ENCODE assay signal across 18 mouse cellular contexts in genomic region chr4:57771558-57772219, GRCm38 (mm10). TPM values are rescaled to one million over a fixed set of nuclear protein-coding genes. Genes with fewer than 3 reads are reported as not detected.
DNase-seq lines count a peak whose midpoint lies in the region; ATAC-seq and TF ChIP-seq lines count a peak whose summit lies in the region.
"Had no signal": no experiment of that assay in that cellular context is flagged by ENCODE, and none has a peak within 500 bp of the region (broad histone marks: within the 10 kb centered on the region; RNA-seq: fewer than 3 reads in every experiment).

No protein-coding gene starts in this region.

- 87% methylated on average over 2 of the region's 2 CpGs for WGBS in heart, embryonic 11.5 days (ENCODE audit: insufficient replicate concordance)
- 83% methylated on average over 2 of the region's 2 CpGs for WGBS in hindbrain, postnatal 0 days
- WGBS in hindbrain, embryonic 16.5 days: 95% methylated on average over 2 of the region's 2 CpGs
- 95% methylated on average over 2 of the region's 2 CpGs for WGBS in embryonic facial prominence, embryonic 13.5 days

- H3K27me3 ChIP-seq in heart, embryonic 11.5 days (ENCODE audit: control insufficient read depth, insufficient read depth, low read length): no peaks in the 10 kb centered on the region
- no peaks in the 10 kb centered on the region for H3K27me3 ChIP-seq in hindbrain, postnatal 0 days (ENCODE audit: insufficient read depth, low read length)
- no peaks in the 10 kb centered on the region for H3K27me3 ChIP-seq in hindbrain, embryonic 16.5 days (replicated peaks; ENCODE audit: control insufficient read depth, insufficient read depth, low read length)
- no peaks in the 10 kb centered on the region for H3K27me3 ChIP-seq in megakaryocyte, embryonic 14.5 days (replicated peaks)
- H3K27me3 ChIP-seq in embryonic facial prominence, embryonic 13.5 days: no peaks in the 10 kb centered on the region

- no peak for DNase-seq in heart, postnatal 25 days (ENCODE audit: low spot score)
- DNase-seq in hindbrain, postnatal 0 days (ENCODE audit: low spot score): no peak
- DNase-seq in right cerebral cortex, adult 2 months (ENCODE audit: low spot score in 2 of 2): no peak
- DNase-seq: adrenal gland, adult 8-10 months; cerebellum, adult 11 months; cerebellum, postnatal 14 days; gastrocnemius, postnatal 10 days; heart, adult 18-20 months; kidney, adult 18-20 months; layer of hippocampus, postnatal 36 days; lung, postnatal 10 days; thymus, adult 18-20 months had no signal

- H3K27ac ChIP-seq in heart, embryonic 11.5 days (ENCODE audit: low read depth, low read length): 0 out of 2 replicates have a peak overlapping the region, but pooled peaks have one; percentile 7
- H3K27ac ChIP-seq in hindbrain, postnatal 0 days: no peak overlapping the region
- no peak overlapping the region for H3K27ac ChIP-seq in hindbrain, embryonic 16.5 days (ENCODE audit: low read depth, low read length)
- no peak overlapping the region for H3K27ac ChIP-seq in embryonic facial prominence, embryonic 13.5 days

- H3K4me2 ChIP-seq in heart, embryonic 11.5 days: no peak overlapping the region
- no peak overlapping the region for H3K4me2 ChIP-seq in hindbrain, postnatal 0 days (ENCODE audit: low read depth, low read length)
- no peak overlapping the region for H3K4me2 ChIP-seq in hindbrain, embryonic 16.5 days (ENCODE audit: low read length)
- no peak overlapping the region for H3K4me2 ChIP-seq in embryonic facial prominence, embryonic 13.5 days
- H3K4me2 ChIP-seq: liver, embryonic 11.5 days had no signal

- H3K9me3 ChIP-seq in heart, embryonic 11.5 days (replicated peaks; ENCODE audit: control insufficient read depth, low read length): no peaks in the 10 kb centered on the region
- no peaks in the 10 kb centered on the region for H3K9me3 ChIP-seq in hindbrain, postnatal 0 days (ENCODE audit: low read length)
- H3K9me3 ChIP-seq in hindbrain, embryonic 16.5 days (ENCODE audit: control insufficient read depth, low read length): no peaks in the 10 kb centered on the region
- H3K9me3 ChIP-seq in megakaryocyte, embryonic 14.5 days: no peaks in the 10 kb centered on the region
- H3K9me3 ChIP-seq in embryonic facial prominence, embryonic 13.5 days: no peaks in the 10 kb centered on the region

- H3K4me3 ChIP-seq in heart, embryonic 11.5 days (ENCODE audit: low read depth, low read length): no peak overlapping the region
- H3K4me3 ChIP-seq in hindbrain, postnatal 0 days (ENCODE audit: low read length): no peak overlapping the region
- H3K4me3 ChIP-seq in hindbrain, embryonic 16.5 days (ENCODE audit: low read length): no peak overlapping the region
- peak overlapping the region; percentile 23 for H3K4me3 ChIP-seq in megakaryocyte, embryonic 14.5 days (replicated peaks)
- no peak overlapping the region for H3K4me3 ChIP-seq in embryonic facial prominence, embryonic 13.5 days

- no peak overlapping the region for H3K9ac ChIP-seq in heart, embryonic 11.5 days (ENCODE audit: low read depth, low read length)
- no peak overlapping the region for H3K9ac ChIP-seq in hindbrain, postnatal 0 days (replicated peaks; ENCODE audit: low read length)
- no peak overlapping the region for H3K9ac ChIP-seq in hindbrain, embryonic 16.5 days (ENCODE audit: low read depth, low read length)
- H3K9ac ChIP-seq in embryonic facial prominence, embryonic 13.5 days: no peak overlapping the region

- ATAC-seq in heart, embryonic 11.5 days (replicated peaks; ENCODE audit: insufficient number of reproducible peaks, low FRiP score, low TSS enrichment): no peak; the same call in 1 of the 2 replicates
- ATAC-seq in hindbrain, postnatal 0 days: peak; percentile 18; the same call in 1 of the 2 replicates
- no peak for ATAC-seq in hindbrain, embryonic 16.5 days
- ATAC-seq in megakaryocyte, adult 5-6 weeks (ENCODE audit: poor library complexity, severe bottlenecking): no peak
- ATAC-seq in embryonic facial prominence, embryonic 13.5 days (ENCODE audit: insufficient number of reproducible peaks, insufficient read depth, low FRiP score, low TSS enrichment, low read depth): peak; percentile 20; the same call in 1 of the 2 replicates

- no peak for TF ChIP-seq CTCF in hindbrain, postnatal 0 days (IDR thresholded peaks at IDR 0.05; ENCODE audit: low read depth)

- no peaks in the 10 kb centered on the region for H3K36me3 ChIP-seq in heart, embryonic 11.5 days (ENCODE audit: control insufficient read depth, insufficient read depth, low read length)
- no peaks in the 10 kb centered on the region for H3K36me3 ChIP-seq in hindbrain, postnatal 0 days (ENCODE audit: insufficient read depth, low read length)
- no peaks in the 10 kb centered on the region for H3K36me3 ChIP-seq in hindbrain, embryonic 16.5 days (ENCODE audit: control insufficient read depth, insufficient read depth, low read length)
- H3K36me3 ChIP-seq in megakaryocyte, embryonic 14.5 days (replicated peaks; ENCODE audit: low read length): no peaks in the 10 kb centered on the region
- H3K36me3 ChIP-seq in embryonic facial prominence, embryonic 13.5 days: no peaks in the 10 kb centered on the region

- peaks cover 12% of the 10 kb centered on the region for H3K4me1 ChIP-seq in heart, embryonic 11.5 days (ENCODE audit: control insufficient read depth, insufficient read depth, low read length)
- no peaks in the 10 kb centered on the region for H3K4me1 ChIP-seq in hindbrain, postnatal 0 days (ENCODE audit: insufficient read depth, low read length)
- H3K4me1 ChIP-seq in hindbrain, embryonic 16.5 days (ENCODE audit: control insufficient read depth, insufficient read depth, low read depth, low read length): no peaks in the 10 kb centered on the region
- peaks cover 8% of the 10 kb centered on the region; the same call in 1 of the 2 replicates for H3K4me1 ChIP-seq in megakaryocyte, embryonic 14.5 days
- H3K4me1 ChIP-seq in embryonic facial prominence, embryonic 13.5 days: peaks cover 15% of the 10 kb centered on the region

- intact Hi-C loops in heart, postnatal 25 days (cut with DNase I): no loop called here

RNA-seq across cellular contexts. Expression of gene Akap2, which starts 54.2 kb away (rescaled TPM):
- polyA plus RNA-seq in heart, embryonic 11.5 days (2014; fragmentation: Nextera tagmentation; extraction: Ambion mirVana): 43.4 and 45.9 TPM in 2 replicates
- total RNA-seq in heart, postnatal 25 days (2021): 10 to 100 TPM; 84.4 to 96.1 TPM
- 19.3 and 37.7 TPM in 2 replicates for total RNA-seq in hindbrain, postnatal 0 days (2014; rRNA removed)
- polyA plus RNA-seq in hindbrain, postnatal 0 days (2015; fragmentation: Nextera tagmentation; extraction: Ambion mirVana): 11.5 and 13.4 TPM in 2 replicates
- polyA plus RNA-seq in hindbrain, embryonic 16.5 days (2015; fragmentation: Nextera tagmentation; extraction: Ambion mirVana): 11.4 and 13.2 TPM in 2 replicates
- 0.87 TPM in 1 of 2 replicates, not detected in the other for polyA plus RNA-seq in megakaryocyte, embryonic 14.5 days (2012; ENCODE audit: insufficient read depth, low replicate concordance)
- 0.18 and 0.27 TPM in 2 replicates for total RNA-seq in megakaryocyte, adult 5-6 weeks (2015)
- total RNA-seq in megakaryocyte, adult 5-6 weeks (2017): 0.28 TPM in 1 of 2 replicates, not detected in the other
- polyA plus RNA-seq in embryonic facial prominence, embryonic 13.5 days (2015; fragmentation: Nextera tagmentation; extraction: Ambion mirVana): 25.8 and 28.1 TPM in 2 replicates

Comparison
In these comparisons a context has a peak if more than half of its experiments do, and no peak if none do; other contexts are left out.
1. ATAC-seq: peak in hindbrain, postnatal 0 days (single experiment) and embryonic facial prominence, embryonic 13.5 days (single experiment); none in heart, embryonic 11.5 days (single experiment), hindbrain, embryonic 16.5 days (single experiment) and megakaryocyte, adult 5-6 weeks (single experiment).